Mouse (Mus musculus) CH12F3 (cell line): Measurements from ENCODE around the gene Vti1a.

Experiments
- in situ Hi-C: fragments of 300-500 bp; cut with MboI; formaldehyde crosslinking; loops from 2 replicates; pipeline ENCODE4 v1.14.3; 2020; ENCODE audit warnings: low sequenced_read_pairs

Vti1a gene

GRCm38 (mm10) chr19:55616276-55616675, 300.2 kb downstream of the Vti1a start:
- in situ Hi-C loops: no loop called here

- in situ Hi-C loops: no loop called here
Measured at GRCm38 (mm10) chr19:55616937-55617336, 300.8 kb downstream of the Vti1a start.

- in situ Hi-C loops: no loop called here
Measured at GRCm38 (mm10) chr19:55618546-55618945, 302.5 kb downstream of the Vti1a start.

GRCm38 (mm10) chr19:55620411-55621008, 304.4 kb downstream of the Vti1a start:
- in situ Hi-C loops: no loop called here

GRCm38 (mm10) chr19:55621011-55621625, 305.0 kb downstream of the Vti1a start:
- in situ Hi-C loops: no loop called here

- in situ Hi-C loops: no loop called here
Measured at GRCm38 (mm10) chr19:55622821-55623220, 306.7 kb downstream of the Vti1a start.

GRCm38 (mm10) chr19:55623605-55624004, 307.5 kb downstream of the Vti1a start:
- in situ Hi-C loops: no loop called here

GRCm38 (mm10) chr19:55626483-55626882, 310.4 kb downstream of the Vti1a start:
- in situ Hi-C loops: no loop called here

- in situ Hi-C loops: no loop called here
Measured at GRCm38 (mm10) chr19:55626952-55627351, 310.9 kb downstream of the Vti1a start.

- in situ Hi-C loops: no loop called here
Measured at GRCm38 (mm10) chr19:55635488-55635887, 319.4 kb downstream of the Vti1a start.

- in situ Hi-C loops: no loop called here
Measured at GRCm38 (mm10) chr19:55640251-55640650, 324.2 kb downstream of the Vti1a start.

- in situ Hi-C loops: no loop called here
Measured at GRCm38 (mm10) chr19:55641891-55642290, 325.8 kb downstream of the Vti1a start.

GRCm38 (mm10) chr19:55642361-55642760, 326.3 kb downstream of the Vti1a start:
- in situ Hi-C loops: no loop called here

- in situ Hi-C loops: no loop called here
Measured at GRCm38 (mm10) chr19:55643288-55643901, 327.3 kb downstream of the Vti1a start.

GRCm38 (mm10) chr19:55643931-55644330, 327.8 kb downstream of the Vti1a start:
- in situ Hi-C loops: no loop called here

GRCm38 (mm10) chr19:55649363-55649762, 333.3 kb downstream of the Vti1a start:
- in situ Hi-C loops: no loop called here

GRCm38 (mm10) chr19:55651017-55651416, 334.9 kb downstream of the Vti1a start:
- in situ Hi-C loops: no loop called here

- in situ Hi-C loops: no loop called here
Measured at GRCm38 (mm10) chr19:55652693-55653265, 336.7 kb downstream of the Vti1a start.

GRCm38 (mm10) chr19:55660165-55660564, 344.1 kb downstream of the Vti1a start:
- in situ Hi-C loops: no loop called here

- in situ Hi-C loops: no loop called here
Measured at GRCm38 (mm10) chr19:55662521-55663223, 346.6 kb downstream of the Vti1a start.

GRCm38 (mm10) chr19:55667787-55668186, 351.7 kb downstream of the Vti1a start:
- in situ Hi-C loops: no loop called here
